8 mouse cellular contexts compared by ENCODE assay signal in genomic region chr4:152115921-152116612, GRCm38 (mm10). TPM values are rescaled to one million over a fixed set of nuclear protein-coding genes. Genes with fewer than 3 reads are reported as not detected.
DNase-seq lines count a peak whose midpoint lies in the region; ATAC-seq and TF ChIP-seq lines count a peak whose summit lies in the region.

Gene Tnfrsf25, plus strand, starts transcription at chr4:152115934.

- no peak for ATAC-seq in forebrain, embryonic 11.5 days (replicated peaks; ENCODE audit: low FRiP score)
- no peak; the same call in 1 of the 2 replicates for ATAC-seq in forebrain, embryonic 15.5 days (replicated peaks)
- peak; percentile 16 for ATAC-seq in heart, postnatal 0 days (ENCODE audit: insufficient read depth, low read depth)
- ATAC-seq in liver, embryonic 15.5 days (ENCODE audit: insufficient read depth), result peak; percentile 23; the same call in 1 of the 2 replicates
- ATAC-seq in stomach, postnatal 0 days (ENCODE audit: low FRiP score, low TSS enrichment), result no peak

- no peak for TF ChIP-seq EP300 in heart, postnatal 0 days (IDR thresholded peaks at IDR 0.05; ENCODE audit: low read depth)
- TF ChIP-seq EP300 in stomach, postnatal 0 days (optimal IDR thresholded peaks at IDR 0.05), result no peak

- peaks cover 23% of the 10 kb centered on the region for H3K4me1 ChIP-seq in forebrain, embryonic 11.5 days (replicated peaks; ENCODE audit: control insufficient read depth, insufficient read depth, low read length)
- H3K4me1 ChIP-seq in forebrain, embryonic 15.5 days, result peaks cover 23% of the 10 kb centered on the region
- H3K4me1 ChIP-seq in heart, postnatal 0 days (ENCODE audit: control insufficient read depth, insufficient read depth), result peaks cover 14% of the 10 kb centered on the region
- H3K4me1 ChIP-seq in liver, embryonic 15.5 days (replicated peaks), result peaks cover 35% of the 10 kb centered on the region
- H3K4me1 ChIP-seq in stomach, postnatal 0 days (replicated peaks; ENCODE audit: control insufficient read depth, insufficient read depth), result peaks cover 2% of the 10 kb centered on the region; the same call in 1 of the 2 replicates

- 2% methylated on average over 30 of the region's 30 CpGs for WGBS in forebrain, embryonic 11.5 days
- 5% methylated on average over 30 of the region's 30 CpGs for WGBS in forebrain, embryonic 15.5 days
- WGBS in heart, postnatal 0 days, result 8% methylated on average over 29 of the region's 30 CpGs
- WGBS in liver, embryonic 15.5 days (ENCODE audit: insufficient replicate concordance), result 1% methylated on average over 30 of the region's 30 CpGs
- 12% methylated on average over 27 of the region's 30 CpGs for WGBS in stomach, postnatal 0 days

- peak within 1 kb of the TSS; percentile 36 for H3K4me2 ChIP-seq in forebrain, embryonic 11.5 days (ENCODE audit: low read depth, low read length, severe bottlenecking)
- no peak within 1 kb of the TSS for H3K4me2 ChIP-seq in forebrain, embryonic 15.5 days (replicated peaks)
- peak within 1 kb of the TSS; percentile 50 for H3K4me2 ChIP-seq in heart, postnatal 0 days (ENCODE audit: low read depth, low read length)
- peak within 1 kb of the TSS; percentile 43 for H3K4me2 ChIP-seq in liver, embryonic 15.5 days
- peak within 1 kb of the TSS; percentile 23 for H3K4me2 ChIP-seq in stomach, postnatal 0 days (replicated peaks; ENCODE audit: low read depth)

- H3K9me3 ChIP-seq in forebrain, embryonic 11.5 days (ENCODE audit: control insufficient read depth, low read length), result no peaks in the 10 kb centered on the region
- H3K9me3 ChIP-seq in forebrain, embryonic 15.5 days, result no peaks in the 10 kb centered on the region
- H3K9me3 ChIP-seq in heart, postnatal 0 days (replicated peaks; ENCODE audit: control insufficient read depth, low read length), result no peaks in the 10 kb centered on the region
- H3K9me3 ChIP-seq in liver, embryonic 15.5 days (replicated peaks), result no peaks in the 10 kb centered on the region
- H3K9me3 ChIP-seq in stomach, postnatal 0 days (ENCODE audit: control insufficient read depth, low read length), result no peaks in the 10 kb centered on the region

- no peak for DNase-seq in forebrain, embryonic 11.5 days (ENCODE audit: low spot score)
- DNase-seq in CD4-positive helper T cell, adult 2 months (ENCODE audit: low read depth, low spot score), result peak; percentile 68
- DNase-seq in heart, postnatal 0 days (ENCODE audit: low spot score), result peak; percentile 4
- DNase-seq in stomach, postnatal 0 days (ENCODE audit: low spot score), result no peak
- no peak for DNase-seq in ovary, postnatal 14 days (ENCODE audit: low spot score)
- DNase-seq in right cerebral cortex, postnatal 14 days, result no peak

- H3K27ac ChIP-seq in forebrain, embryonic 11.5 days (ENCODE audit: low read depth, low read length), result no peak within 1 kb of the TSS
- H3K27ac ChIP-seq in forebrain, embryonic 15.5 days (replicated peaks), result no peak within 1 kb of the TSS
- peak within 1 kb of the TSS; percentile 43; the same call in 1 of the 2 replicates for H3K27ac ChIP-seq in heart, postnatal 0 days (ENCODE audit: low read depth)
- H3K27ac ChIP-seq in liver, embryonic 15.5 days (replicated peaks), result no peak within 1 kb of the TSS
- no peak within 1 kb of the TSS for H3K27ac ChIP-seq in stomach, postnatal 0 days (replicated peaks)

- H3K36me3 ChIP-seq in forebrain, embryonic 11.5 days (ENCODE audit: control insufficient read depth, insufficient read depth, low read length), result no peaks in the 10 kb centered on the region
- no peaks in the 10 kb centered on the region; the same call in 1 of the 2 replicates for H3K36me3 ChIP-seq in forebrain, embryonic 15.5 days
- peaks cover 39% of the 10 kb centered on the region for H3K36me3 ChIP-seq in heart, postnatal 0 days (replicated peaks; ENCODE audit: control insufficient read depth, insufficient read depth, low read length)
- peaks cover 32% of the 10 kb centered on the region for H3K36me3 ChIP-seq in liver, embryonic 15.5 days (replicated peaks)
- peaks cover 6% of the 10 kb centered on the region for H3K36me3 ChIP-seq in stomach, postnatal 0 days (ENCODE audit: control insufficient read depth, insufficient read depth, low read length)

- 0 out of 2 replicates have a peak within 1 kb of the TSS, but pooled peaks have one; percentile 3 for H3K9ac ChIP-seq in forebrain, embryonic 11.5 days (ENCODE audit: low read length)
- no peak within 1 kb of the TSS for H3K9ac ChIP-seq in forebrain, embryonic 15.5 days (replicated peaks)
- H3K9ac ChIP-seq in heart, postnatal 0 days (replicated peaks; ENCODE audit: low read depth, low read length), result peak within 1 kb of the TSS; percentile 45
- H3K9ac ChIP-seq in liver, embryonic 15.5 days, result no peak within 1 kb of the TSS
- peak within 1 kb of the TSS; percentile 27; the same call in 1 of the 2 replicates for H3K9ac ChIP-seq in stomach, postnatal 0 days (ENCODE audit: low read length)

- TF ChIP-seq CTCF in heart, postnatal 0 days (IDR thresholded peaks at IDR 0.05; ENCODE audit: low read depth), result no peak
- TF ChIP-seq CTCF in stomach, postnatal 0 days (IDR thresholded peaks at IDR 0.05; ENCODE audit: low read depth), result no peak

- H3K4me3 ChIP-seq in forebrain, embryonic 11.5 days (ENCODE audit: low read depth, low read length), result peak within 1 kb of the TSS; percentile 11; the same call in 1 of the 2 replicates
- H3K4me3 ChIP-seq in forebrain, embryonic 15.5 days, result no peak within 1 kb of the TSS
- H3K4me3 ChIP-seq in heart, postnatal 0 days (ENCODE audit: low read depth, low read length), result peak within 1 kb of the TSS; percentile 33
- 0 out of 2 replicates have a peak within 1 kb of the TSS, but pooled peaks have one; percentile 4 for H3K4me3 ChIP-seq in liver, embryonic 15.5 days (replicated peaks)
- H3K4me3 ChIP-seq in stomach, postnatal 0 days (ENCODE audit: low read depth, low read length), result 0 out of 2 replicates have a peak within 1 kb of the TSS, but pooled peaks have one; percentile 4

- peaks cover 65% of the 10 kb centered on the region for H3K27me3 ChIP-seq in forebrain, embryonic 11.5 days (ENCODE audit: control insufficient read depth, insufficient read depth, low read length)
- peaks cover 65% of the 10 kb centered on the region for H3K27me3 ChIP-seq in forebrain, embryonic 15.5 days
- H3K27me3 ChIP-seq in heart, postnatal 0 days (ENCODE audit: control insufficient read depth, insufficient read depth, low read length), result peaks cover 60% of the 10 kb centered on the region
- H3K27me3 ChIP-seq in liver, embryonic 15.5 days, result peaks cover 75% of the 10 kb centered on the region
- H3K27me3 ChIP-seq in stomach, postnatal 0 days (ENCODE audit: control insufficient read depth, insufficient read depth, low read length), result peaks cover 8% of the 10 kb centered on the region; the same call in 1 of the 2 replicates

RNA-seq across cellular contexts. Expression of gene Tnfrsf25, which starts in this region (rescaled TPM):
- 0.49 TPM in 1 of 2 replicates, not detected in the other for polyA plus RNA-seq in forebrain, embryonic 11.5 days (2014; fragmentation: Nextera tagmentation; extraction: Ambion mirVana)
- 0.53 and 1.0 TPM in 2 replicates for polyA plus RNA-seq in forebrain, embryonic 15.5 days (2015; fragmentation: Nextera tagmentation; extraction: Ambion mirVana)
- total RNA-seq in heart, postnatal 0 days (2014; rRNA removed; ENCODE audit: low replicate concordance), result 0.89 TPM in 1 of 2 replicates, not detected in the other
- 0.75 and 1.2 TPM in 2 replicates for polyA plus RNA-seq in heart, postnatal 0 days (2015; fragmentation: Nextera tagmentation; extraction: Ambion mirVana)
- polyA plus RNA-seq in liver, embryonic 15.5 days (2015; fragmentation: Nextera tagmentation; extraction: Ambion mirVana), result 0.37 and 0.50 TPM in 2 replicates
- polyA plus RNA-seq in stomach, postnatal 0 days (2015; fragmentation: Nextera tagmentation; extraction: Ambion mirVana), result 0.49 and 0.96 TPM in 2 replicates

Comparison
In these comparisons a context has a peak if more than half of its experiments do, and no peak if none do; other contexts are left out.
1. H3K9ac ChIP-seq: peak in forebrain, embryonic 11.5 days (single experiment), heart, postnatal 0 days (single experiment) and stomach, postnatal 0 days (single experiment); none in forebrain, embryonic 15.5 days (single experiment) and liver, embryonic 15.5 days (single experiment).
2. Peak in ATAC-seq, H3K4me3 ChIP-seq and H3K4me2 ChIP-seq in liver, embryonic 15.5 days; RNA of the gene not detected or under 1 TPM.
3. DNase-seq: peak in CD4-positive helper T cell, adult 2 months (single experiment) and heart, postnatal 0 days (single experiment); none in forebrain, embryonic 11.5 days (single experiment), stomach, postnatal 0 days (single experiment), ovary, postnatal 14 days (single experiment) and right cerebral cortex, postnatal 14 days (single experiment).